Mouse (Mus musculus) liver, embryonic 14.5 days (tissue): Measurements from ENCODE around the gene Ear14. TPM values are rescaled to one million over a fixed set of nuclear protein-coding genes. Genes with fewer than 3 reads are reported as not detected.
"Not testable (repeated sequence)": the region's sequence is repeated elsewhere in the genome, so short reads cannot be mapped to it uniquely, and the experiment has no call there.

ENCODE experiments used
- ATAC-seq: fragments of 200-750 bp; cut with Nextera tagmentation; 2 replicates; pipeline ENCODE4 v1.8.0; 2017; ENCODE audit warnings: moderate number of reproducible peaks, mild to moderate bottlenecking, moderate library complexity; ENCODE audit not compliant: insufficient read depth
- DNase-seq, 3 experiments: peaks; one replicate each; pipeline ENCODE4 v3.0.0-alpha.2; 2012 to 2013; ENCODE audit warnings: low read depth in 3 of 3, low spot score in 3 of 3
- H3K27ac ChIP-seq: fragments of 300-500 bp; sonication (generic); 2 replicates; pipeline ENCODE4 v1.5.1; 2014; ENCODE audit warnings: moderate library complexity, mild to moderate bottlenecking, control low read depth, inconsistent platforms
- H3K27me3 ChIP-seq: fragments of 300-500 bp; sonication (generic); 2 replicates; pipeline ENCODE4 v1.6.1; 2014; ENCODE audit warnings: mild to moderate bottlenecking, low read length, moderate library complexity; ENCODE audit not compliant: control insufficient read depth, insufficient read depth
- H3K36me3 ChIP-seq: fragments of 300-500 bp; sonication (generic); replicated peaks from 2 replicates; pipeline ENCODE4 v1.6.1; 2014; ENCODE audit warnings: low read depth; ENCODE audit not compliant: control insufficient read depth, insufficient read depth
- H3K4me1 ChIP-seq, 2 experiments: fragments of 200-500 bp in 1 of 2; fragments of 300-500 bp in 1 of 2; sonication (generic) in 1 of 2; replicated peaks; 2 replicates each; pipeline ENCODE4 v1.6.1; 2012 to 2014; ENCODE audit warnings: antibody characterized with exemption in 1 of 2, inconsistent platforms in 1 of 2, low read length in 1 of 2; ENCODE audit not compliant: control insufficient read depth in 2 of 2, insufficient read depth in 2 of 2
- H3K4me2 ChIP-seq: fragments of 300-500 bp; sonication (generic); 2 replicates; pipeline ENCODE4 v1.6.1; 2014; ENCODE audit warnings: low read depth, mild to moderate bottlenecking, control low read depth, moderate library complexity
- H3K4me3 ChIP-seq, 2 experiments: fragments of 200-500 bp in 1 of 2; fragments of 300-500 bp in 1 of 2; sonication (generic) in 1 of 2; 2 replicates each; pipeline ENCODE4 v1.5.1; 2012 to 2014; ENCODE audit warnings: low read depth in 2 of 2, low read length in 2 of 2, mild to moderate bottlenecking in 2 of 2, control low read depth in 1 of 2, inconsistent platforms in 1 of 2, moderate library complexity in 1 of 2; ENCODE audit not compliant: insufficient read depth in 1 of 2
- H3K9ac ChIP-seq: fragments of 300-500 bp; sonication (generic); replicated peaks from 2 replicates; pipeline ENCODE4 v1.6.1; 2014; ENCODE audit warnings: mild to moderate bottlenecking, control low read depth, moderate library complexity
- H3K9me3 ChIP-seq: fragments of 300-500 bp; sonication (generic); 2 replicates; pipeline ENCODE4 v1.6.1; 2016; ENCODE audit warnings: low read length, mixed read lengths; ENCODE audit not compliant: control insufficient read depth
- CTCF ChIP-seq: IDR thresholded peaks from 2 replicates; pipeline ENCODE4 v1.5.1; 2016; ENCODE audit warnings: antibody characterized with exemption, low read depth, control low read depth
- EP300 ChIP-seq: IDR thresholded peaks from 2 replicates; pipeline ENCODE4 v1.6.1; 2016; ENCODE audit warnings: antibody characterized with exemption, low read depth
- WGBS: fragments of 180-500 bp; shearing (Covaris S2); extraction: QIAGEN DNeasy Blood & Tissue Kit; methylation state at CpG from one replicate; pipeline ENCODE4 v1.1.7; 2014; ENCODE audit not compliant: insufficient replicate concordance; 5-methylcytosine and 5-hydroxymethylcytosine counted together
- polyA plus RNA-seq, 2 experiments: library from polyadenylated mRNA; depleted of rRNA in 1 of 2; stranded (reverse) in 1 of 2; unstranded in 1 of 2; fragments of >200 nt; fragmentation: Nextera tagmentation in 1 of 2; extraction: Ambion mirVana in 1 of 2; gene quantifications; 2 replicates each; pipeline versions ENCODE4 v1.2.1 to v1.2.3; 2012 to 2014

The Ear14 gene
- polyA plus RNA-seq (2012; rRNA removed) (not detected in 2 replicates), polyA plus RNA-seq (2014; fragmentation: Nextera tagmentation; extraction: Ambion mirVana) (not detected in 2 replicates)

DNA sequence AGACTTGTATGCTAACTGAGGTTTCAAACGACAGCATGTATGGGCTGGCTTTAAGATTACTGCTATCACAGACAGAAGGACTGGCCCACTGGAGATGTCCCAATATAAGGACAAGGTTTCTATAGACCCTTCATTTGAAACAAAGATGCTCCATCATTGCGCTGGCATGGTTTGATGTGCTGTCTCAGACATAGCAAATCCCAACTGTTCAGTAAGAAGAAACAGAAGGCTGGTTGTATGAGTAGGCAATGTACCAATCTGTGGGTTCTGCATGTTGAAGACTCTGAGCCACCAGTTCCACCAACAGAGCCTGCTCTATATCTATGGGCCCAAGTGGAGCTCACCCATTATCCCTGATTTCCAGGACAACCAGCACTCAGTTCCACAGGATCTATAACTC, at the start of gene Ear14:
TSS of gene Ear14 (plus strand) at position 277 of the 400 bp plus-strand sequence.
- Histone ChIP-seq H3K36me3 (no peaks in the 10 kb centered on the region), H3K9me3 (no peaks in the 10 kb centered on the region)
- 64% methylated on average over 2 of the region's 2 CpGs for WGBS

DNA sequence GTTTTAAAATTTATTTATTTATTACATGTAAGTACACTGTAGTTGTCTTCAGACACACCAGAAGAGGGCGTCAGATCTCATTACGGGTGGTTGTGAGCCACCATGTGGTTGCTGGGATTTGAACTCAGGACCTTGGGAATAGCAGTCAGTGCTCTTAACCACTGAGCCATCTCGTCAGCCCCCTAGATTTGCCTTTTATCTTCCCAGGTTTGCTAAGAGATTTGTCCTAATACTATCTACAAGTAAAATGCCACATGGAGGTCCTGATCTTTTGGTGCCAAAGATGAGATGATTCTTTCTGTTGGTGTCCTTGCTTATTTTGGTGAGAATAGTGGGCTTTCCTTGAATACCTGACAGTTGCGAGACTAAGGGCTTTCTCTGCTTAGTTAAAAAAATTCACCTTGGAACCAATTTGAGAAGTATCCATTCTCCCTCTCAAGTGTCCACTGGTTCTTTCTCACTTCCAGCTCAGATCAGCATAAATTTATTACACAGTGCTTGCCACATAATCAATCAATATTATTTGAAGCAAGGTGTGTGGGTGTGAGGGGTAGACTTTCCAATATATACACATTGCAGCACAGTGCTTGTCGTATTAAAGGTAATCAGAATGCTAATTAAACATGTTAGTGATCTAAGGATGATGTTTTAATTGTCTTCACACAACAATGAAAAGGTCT, 47.0 kb upstream of the Ear14 start:
- no peak for TF ChIP-seq CTCF
- TF ChIP-seq EP300: no peak
- WGBS: 78% methylated on average over 5 of the region's 5 CpGs

More for the DNA sequence above, at the start of gene Ear14:
- ATAC-seq: no peak
- H3K27me3 ChIP-seq: no peaks in the 10 kb centered on the region
- H3K4me1 ChIP-seq: no peaks in the 10 kb centered on the region
- TF ChIP-seq EP300 (no peak), CTCF (no peak)
- H3K4me2 ChIP-seq: no peak within 1 kb of the TSS
- H3K27ac ChIP-seq: no peak within 1 kb of the TSS
- H3K9ac ChIP-seq: no peak within 1 kb of the TSS
- no peak for DNase-seq
- no peak within 1 kb of the TSS for H3K4me3 ChIP-seq

DNA sequence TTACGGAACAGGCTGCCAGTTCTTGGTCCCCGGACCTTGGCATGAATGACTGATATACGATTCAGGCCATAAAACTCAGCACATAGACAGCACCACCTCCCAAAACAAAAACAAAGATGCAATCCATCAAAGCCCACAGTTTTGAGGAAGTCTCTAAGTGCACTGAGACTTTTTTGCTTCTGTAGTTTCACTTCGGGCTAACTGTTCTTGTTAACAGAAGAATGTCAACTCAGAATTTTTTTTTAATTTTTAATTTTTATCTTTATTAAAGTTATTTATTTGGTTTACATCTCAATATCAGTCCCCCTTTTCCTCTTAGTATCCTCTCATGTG, 46.5 kb upstream of the Ear14 start:
- no peaks in the 10 kb centered on the region for H3K27me3 ChIP-seq
- DNase-seq: no peak
- H3K9ac ChIP-seq: no peak overlapping the region
- 48% methylated on average over 4 of the region's 4 CpGs for WGBS
- H3K4me3 ChIP-seq: no peak overlapping the region
- H3K27ac ChIP-seq: no peak overlapping the region
- ATAC-seq: no peak
- no peaks in the 10 kb centered on the region for H3K36me3 ChIP-seq
- H3K4me1 ChIP-seq: peaks cover 16 to 25% of the 10 kb centered on the region in 2 experiments
- no peak for TF ChIP-seq EP300
- no peak for TF ChIP-seq CTCF
- H3K9me3 ChIP-seq: no peaks in the 10 kb centered on the region
- no peak overlapping the region for H3K4me2 ChIP-seq

More for the DNA sequence above, 47.0 kb upstream of the Ear14 start:
- Histone ChIP-seq H3K27me3 (no peaks in the 10 kb centered on the region), H3K36me3 (no peaks in the 10 kb centered on the region), H3K9ac (no peak overlapping the region), H3K4me1 (peaks cover 16 to 26% of the 10 kb centered on the region in 2 experiments), H3K4me2 (no peak overlapping the region), H3K9me3 (no peaks in the 10 kb centered on the region), H3K4me3 (no peak overlapping the region), H3K27ac (no peak overlapping the region)
- ATAC-seq: no peak
- DNase-seq: no peak

DNA sequence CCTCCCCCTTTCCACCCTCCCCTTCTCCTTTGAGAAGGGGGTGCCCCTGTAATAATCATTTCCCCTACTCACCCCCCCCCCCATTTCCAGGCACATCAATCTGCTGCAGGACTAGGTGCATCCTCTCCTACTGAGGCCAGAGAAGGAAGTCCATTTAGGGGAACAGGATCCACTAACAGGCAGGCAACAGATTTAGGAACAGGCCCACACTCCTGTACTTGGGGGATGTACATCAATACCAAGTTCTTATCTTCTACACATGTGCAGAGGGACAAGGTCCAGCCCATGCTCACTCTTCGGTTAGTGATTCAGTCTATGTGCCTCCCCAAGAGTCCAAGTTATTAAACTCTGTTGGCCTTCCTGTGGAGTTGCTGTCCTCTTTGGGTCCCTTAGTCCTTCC, 46.1 kb upstream of the Ear14 start:
- no peak for ATAC-seq

DNA sequence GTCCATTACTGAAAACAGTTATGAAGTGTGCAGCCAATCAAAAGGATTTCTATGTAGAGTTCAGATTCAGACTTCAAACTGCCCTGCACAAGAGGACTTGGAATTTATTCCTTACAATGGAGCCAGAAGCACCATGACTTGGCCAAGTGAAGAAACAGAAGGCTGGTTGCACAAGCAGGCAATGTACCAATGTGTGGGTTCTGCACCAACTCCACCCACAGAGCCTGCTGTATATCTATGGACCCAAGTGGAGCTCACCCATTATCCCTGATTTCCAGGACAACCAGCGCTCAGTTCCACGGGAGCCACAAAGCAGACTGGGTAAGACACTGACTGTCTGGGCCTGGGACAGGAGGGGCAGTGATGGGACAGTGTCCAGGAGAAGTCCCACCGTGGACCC, 41.2 kb upstream of the Ear14 start, which contains the start of gene Rnase2b:
TSS of gene Rnase2b (plus strand) at position 285 of the 400 bp plus-strand sequence.
- DNase-seq, H3K36me3 ChIP-seq, H3K9ac ChIP-seq, H3K9me3 ChIP-seq, H3K4me1 ChIP-seq, H3K27ac ChIP-seq, H3K4me3 ChIP-seq, H3K4me2 ChIP-seq, H3K27me3 ChIP-seq, ATAC-seq: not testable (repeated sequence)
- WGBS: 63% methylated on average over 3 of the region's 3 CpGs

More for the DNA sequence above, 46.1 kb upstream of the Ear14 start:
- no peak for TF ChIP-seq EP300
- no peak for TF ChIP-seq CTCF
- Histone ChIP-seq H3K27ac (no peak overlapping the region), H3K4me1 (peaks cover 12 to 22% of the 10 kb centered on the region in 2 experiments), H3K9me3 (no peaks in the 10 kb centered on the region), H3K27me3 (no peaks in the 10 kb centered on the region), H3K36me3 (no peaks in the 10 kb centered on the region), H3K4me3 (no peak overlapping the region), H3K9ac (no peak overlapping the region), H3K4me2 (no peak overlapping the region)
- WGBS: 48% methylated on average over 1 of the region's 1 CpGs
- no peak for DNase-seq

DNA sequence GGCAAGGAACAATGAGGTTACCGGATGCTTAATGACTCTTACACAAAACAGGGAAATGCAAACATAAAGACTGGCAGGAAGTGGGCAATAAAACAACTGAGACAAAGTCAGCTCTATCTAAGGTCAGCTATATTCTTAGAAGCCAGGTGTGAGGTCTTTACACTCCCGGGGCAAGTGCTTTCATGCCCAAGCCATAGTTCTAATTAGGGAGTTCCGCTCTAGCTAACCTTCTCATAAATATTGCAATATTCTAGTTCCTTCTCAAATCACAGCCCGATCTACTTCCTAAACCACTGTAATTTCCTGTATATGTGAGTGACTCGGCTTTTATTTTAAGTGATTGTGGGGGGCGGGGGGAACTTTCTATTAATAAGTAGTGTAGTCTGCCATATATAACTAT, 39.9 kb upstream of the Ear14 start:
- H3K27ac ChIP-seq, H3K36me3 ChIP-seq, H3K4me1 ChIP-seq, DNase-seq, H3K4me3 ChIP-seq, H3K9ac ChIP-seq, ATAC-seq, H3K4me2 ChIP-seq, H3K9me3 ChIP-seq, H3K27me3 ChIP-seq: not testable (repeated sequence)
- 65% methylated on average over 6 of the region's 6 CpGs for WGBS
